Mouse (Mus musculus) ES-Bruce4 (cell line): ENCODE data around the gene Cacna2d1.

ENCODE experiments used
- CTCF ChIP-seq: IDR thresholded peaks from one replicate; pipeline ENCODE4 v1.8.1; 2011; ENCODE audit warnings: low read depth, low read length
- EP300 ChIP-seq: IDR thresholded peaks from 2 replicates; pipeline ENCODE4 v1.6.1; 2011; ENCODE audit warnings: low read depth, low read length; ENCODE audit not compliant: insufficient read depth

- TF ChIP-seq CTCF (no peak), EP300 (no peak)
Observed at GRCm38 (mm10) chr5:15906446-15906845, 28.0 kb upstream of the Cacna2d1 start.
